Mouse (Mus musculus) MEL (cell line): ENCODE measurements around the gene Hoxa9. TPM values are rescaled to one million over a fixed set of nuclear protein-coding genes. Genes with fewer than 3 reads are reported as not detected.

Experiments
- DNase-seq: peaks from one replicate; pipeline ENCODE4 v3.0.0; 2011; ENCODE audit warnings: low read depth, low spot score
- H3K27ac ChIP-seq: 2 replicates; pipeline ENCODE4 v1.5.1; 2012; ENCODE audit warnings: low read depth, mild to moderate bottlenecking, control low read depth, low read length, moderate library complexity; ENCODE audit not compliant: control insufficient read depth
- H3K27me3 ChIP-seq, 2 experiments: fragments of 150-350 bp in 1 of 2; sonication (generic) in 1 of 2; 2 replicates each; pipeline ENCODE4 v1.6.1; 2012; ENCODE audit warnings: low read length in 2 of 2, mild to moderate bottlenecking in 2 of 2, improper control_type of control experiment in 1 of 2, moderate library complexity in 1 of 2; ENCODE audit not compliant: insufficient read depth in 2 of 2, control insufficient read depth in 1 of 2
- H3K36me3 ChIP-seq, 2 experiments: 2 replicates each; pipeline ENCODE4 v1.6.1; 2012 to 2014; ENCODE audit warnings: low read length in 2 of 2, improper control_type of control experiment in 1 of 2, inconsistent platforms in 1 of 2, mild to moderate bottlenecking in 1 of 2; ENCODE audit not compliant: insufficient read depth in 2 of 2, control insufficient read depth in 1 of 2
- H3K4me1 ChIP-seq, 2 experiments: fragments of 150-350 bp in 1 of 2; sonication (generic) in 1 of 2; 2 replicates each; pipeline ENCODE4 v1.6.1; 2012; ENCODE audit warnings: low read length in 2 of 2, improper control_type of control experiment in 1 of 2, mild to moderate bottlenecking in 1 of 2; ENCODE audit not compliant: insufficient read depth in 2 of 2, control insufficient read depth in 1 of 2
- H3K4me3 ChIP-seq, 2 experiments: fragments of 150-350 bp in 1 of 2; sonication (generic) in 1 of 2; 2 replicates each; pipeline ENCODE4 v1.5.1; 2012; ENCODE audit warnings: low read depth in 2 of 2, low read length in 2 of 2, mild to moderate bottlenecking in 2 of 2, moderate library complexity in 2 of 2, control low read depth in 1 of 2, improper control_type of control experiment in 1 of 2; ENCODE audit not compliant: control insufficient read depth in 1 of 2, insufficient read depth in 1 of 2
- H3K79me2 ChIP-seq: 2 replicates; pipeline ENCODE4 v1.6.1; 2012; ENCODE audit warnings: mild to moderate bottlenecking, low read length, moderate library complexity; ENCODE audit not compliant: control insufficient read depth, poor library complexity, insufficient read depth
- H3K9ac ChIP-seq: 2 replicates; pipeline ENCODE4 v1.6.1; 2012; ENCODE audit warnings: low read depth, mild to moderate bottlenecking, control low read depth, low read length, moderate library complexity; ENCODE audit not compliant: control insufficient read depth, poor library complexity, severe bottlenecking
- H3K9me3 ChIP-seq: fragments of 150-350 bp; sonication (generic); replicated peaks from 2 replicates; pipeline ENCODE4 v1.6.1; 2012; ENCODE audit warnings: mild to moderate bottlenecking, low read length, improper control_type of control experiment, moderate library complexity; ENCODE audit not compliant: insufficient read depth
- CHD1 ChIP-seq: IDR thresholded peaks from 2 replicates; pipeline ENCODE4 v1.6.1; 2012; ENCODE audit warnings: low read depth, mild to moderate bottlenecking, inconsistent platforms, low read length, improper control_type of control experiment
- CHD2 ChIP-seq: IDR thresholded peaks from 2 replicates; pipeline ENCODE4 v1.6.1; 2011; ENCODE audit warnings: low read length, improper control_type of control experiment
- CTCF ChIP-seq, 3 experiments: IDR thresholded peaks in 2 of 3; conservative IDR thresholded peaks in 1 of 3; 2 replicates each; pipeline ENCODE4 v1.5.1; 2011 to 2012; ENCODE audit warnings: low read length in 3 of 3, low read depth in 2 of 3, mild to moderate bottlenecking in 2 of 3, improper control_type of control experiment in 1 of 3, inconsistent platforms in 1 of 3, mixed read lengths in 1 of 3, moderate library complexity in 1 of 3; ENCODE audit not compliant: control insufficient read depth in 1 of 3, insufficient read depth in 1 of 3, poor library complexity in 1 of 3, severe bottlenecking in 1 of 3
- E2F4 ChIP-seq: IDR thresholded peaks from 2 replicates; pipeline ENCODE4 v1.6.1; 2011; ENCODE audit warnings: low read depth, low read length, improper control_type of control experiment, borderline replicate concordance
- ELF1 ChIP-seq: IDR thresholded peaks from 2 replicates; pipeline ENCODE4 v1.6.1; 2014; ENCODE audit warnings: low read depth, mild to moderate bottlenecking, inconsistent platforms, low read length, improper control_type of control experiment, moderate library complexity
- EP300 ChIP-seq, 2 experiments: IDR thresholded peaks; 2 replicates each; pipeline ENCODE4 v1.6.1; 2011; ENCODE audit warnings: improper control_type of control experiment in 2 of 2, low read length in 2 of 2, low read depth in 1 of 2, mild to moderate bottlenecking in 1 of 2
- ETS1 ChIP-seq: IDR thresholded peaks from 2 replicates; pipeline ENCODE4 v1.6.1; 2012; ENCODE audit warnings: low read depth, mild to moderate bottlenecking, inconsistent platforms, low read length, improper control_type of control experiment, moderate library complexity
- GABPA ChIP-seq: IDR thresholded peaks from 2 replicates; pipeline ENCODE4 v1.6.1; 2012; ENCODE audit warnings: low read depth, mild to moderate bottlenecking, inconsistent platforms, low read length, improper control_type of control experiment, moderate library complexity
- HCFC1 ChIP-seq: IDR thresholded peaks from 2 replicates; pipeline ENCODE4 v1.6.1; 2012; ENCODE audit warnings: low read depth, mild to moderate bottlenecking, inconsistent platforms, low read length, improper control_type of control experiment, moderate library complexity
- MAFK ChIP-seq: IDR thresholded peaks from 2 replicates; pipeline ENCODE4 v1.6.1; 2011; ENCODE audit warnings: low read depth, mild to moderate bottlenecking, low read length, improper control_type of control experiment, borderline replicate concordance
- MAX ChIP-seq: IDR thresholded peaks from 2 replicates; pipeline ENCODE4 v1.6.1; 2011; ENCODE audit warnings: low read length, improper control_type of control experiment
- MEF2A ChIP-seq: IDR thresholded peaks from 2 replicates; pipeline ENCODE4 v1.6.1; 2014; ENCODE audit warnings: low read depth, mild to moderate bottlenecking, inconsistent platforms, low read length, improper control_type of control experiment; ENCODE audit not compliant: poor library complexity, insufficient replicate concordance, severe bottlenecking; ENCODE audit errors: extremely low read depth
- MYB ChIP-seq: IDR thresholded peaks from 2 replicates; pipeline ENCODE4 v1.6.1; 2011; ENCODE audit warnings: mild to moderate bottlenecking, low read depth, low read length, improper control_type of control experiment
- NELFE ChIP-seq: IDR thresholded peaks from 2 replicates; pipeline ENCODE4 v1.6.1; 2011; ENCODE audit warnings: low read depth, low read length, improper control_type of control experiment
- POLR2A ChIP-seq, 2 experiments: IDR thresholded peaks; 2 replicates each; pipeline ENCODE4 v1.6.1; 2011 to 2012; ENCODE audit warnings: low read length in 2 of 2, mild to moderate bottlenecking in 2 of 2, control low read depth in 1 of 2, improper control_type of control experiment in 1 of 2, low read depth in 1 of 2, moderate library complexity in 1 of 2; ENCODE audit not compliant: control insufficient read depth in 1 of 2, insufficient read depth in 1 of 2, poor library complexity in 1 of 2
- POLR2AphosphoS2 ChIP-seq: IDR thresholded peaks from 2 replicates; pipeline ENCODE4 v1.6.1; 2011; ENCODE audit warnings: low read length, improper control_type of control experiment
- RAD21 ChIP-seq: IDR thresholded peaks from 2 replicates; pipeline ENCODE4 v1.6.1; 2011; ENCODE audit warnings: mild to moderate bottlenecking, low read depth, low read length, improper control_type of control experiment
- TAL1 ChIP-seq: IDR thresholded peaks from 2 replicates; pipeline ENCODE4 v1.6.1; 2012; ENCODE audit warnings: mild to moderate bottlenecking, inconsistent platforms, low read length, moderate library complexity, mixed read lengths
- TBP ChIP-seq: IDR thresholded peaks from 2 replicates; pipeline ENCODE4 v1.8.0; 2011; ENCODE audit warnings: low read depth, low read length, improper control_type of control experiment
- TCF12 ChIP-seq: IDR thresholded peaks from 2 replicates; pipeline ENCODE4 v1.6.1; 2014; ENCODE audit warnings: low read depth, mild to moderate bottlenecking, inconsistent platforms, low read length, improper control_type of control experiment, moderate library complexity
- USF1 ChIP-seq: IDR thresholded peaks from 2 replicates; pipeline ENCODE4 v1.6.1; 2014; ENCODE audit warnings: low read depth, mild to moderate bottlenecking, inconsistent platforms, low read length, improper control_type of control experiment, moderate library complexity
- ZC3H11A ChIP-seq: IDR thresholded peaks from 2 replicates; pipeline ENCODE4 v1.6.1; 2012; ENCODE audit warnings: low read depth, mild to moderate bottlenecking, inconsistent platforms, low read length, improper control_type of control experiment
- ZKSCAN1 ChIP-seq: IDR thresholded peaks from 2 replicates; pipeline ENCODE4 v1.6.1; 2012; ENCODE audit warnings: low read depth, mild to moderate bottlenecking, inconsistent platforms, low read length, improper control_type of control experiment, moderate library complexity
- ZMIZ1 ChIP-seq: IDR thresholded peaks from 2 replicates; pipeline ENCODE4 v1.6.1; 2012; ENCODE audit warnings: low read depth, mild to moderate bottlenecking, inconsistent platforms, low read length, improper control_type of control experiment, moderate library complexity
- ZNF384 ChIP-seq: IDR thresholded peaks from 2 replicates; pipeline ENCODE4 v1.6.1; 2012; ENCODE audit warnings: low read depth, mild to moderate bottlenecking, inconsistent platforms, low read length, improper control_type of control experiment
- polyA plus RNA-seq, 2 experiments: library from polyadenylated mRNA; stranded (reverse) in 1 of 2; unstranded in 1 of 2; fragments of >175 nt in 1 of 2; fragments of >200 nt in 1 of 2; gene quantifications; 2 replicates each; pipeline versions ENCODE4 v1.2.1 to v1.2.4; 2012; ENCODE audit warnings: low replicate concordance in 2 of 2, low read depth in 1 of 2; ENCODE audit not compliant: insufficient read length in 2 of 2, insufficient read depth in 1 of 2, missing spikeins in 1 of 2
- total RNA-seq: library from RNA; depleted of rRNA; stranded (reverse); fragments of 300-350 nt; gene quantifications from 2 replicates; pipeline ENCODE4 v1.2.3, GENCODE M21; 2012

Gene Hoxa9
- total and polyA plus RNA-seq, 3 experiments = not detected

DNA sequence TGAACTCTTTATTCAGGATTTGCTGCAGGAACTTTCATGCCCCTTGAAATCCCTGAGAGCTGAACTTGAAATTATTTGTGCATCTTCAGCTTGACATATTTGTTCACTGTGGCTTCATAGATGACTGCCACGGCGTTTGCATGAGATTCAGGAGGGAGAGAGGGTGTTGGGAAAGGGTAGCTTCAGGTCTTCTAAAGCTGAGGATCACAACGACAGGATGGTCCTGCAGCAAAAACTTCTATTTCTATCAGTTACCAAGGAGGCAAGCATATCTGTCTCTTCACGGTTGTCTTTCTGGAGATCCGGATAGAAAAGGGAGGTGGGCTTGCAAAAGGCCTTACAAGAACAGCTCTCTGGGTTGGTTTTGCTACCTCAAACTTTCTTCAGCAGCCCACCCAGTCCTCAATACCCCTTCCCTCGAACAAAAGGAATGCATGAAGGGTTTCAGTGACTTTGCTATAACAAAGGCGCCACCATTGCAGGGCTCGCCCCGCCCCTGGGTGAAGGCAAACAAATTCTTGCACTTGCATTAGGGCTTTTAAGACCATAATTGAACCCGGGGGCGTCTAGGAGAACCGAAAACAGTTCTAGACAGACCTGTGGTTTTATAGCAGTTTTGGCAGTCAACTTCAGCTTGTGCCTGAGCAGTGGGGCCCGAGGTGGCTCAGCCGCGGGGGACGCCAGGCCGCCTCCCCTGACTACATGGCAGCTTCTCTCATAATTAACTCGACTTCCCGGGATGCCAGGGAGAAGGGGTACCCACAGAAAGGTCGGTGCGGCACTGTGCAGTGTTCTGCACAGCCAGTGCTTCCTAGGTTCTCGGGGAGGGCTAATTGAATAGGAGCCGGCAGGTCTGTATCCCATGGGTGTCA lies 17.1 kb upstream of the Hoxa9 start:
- H3K9me3 ChIP-seq = no peaks in the 10 kb centered on the region
- H3K9ac ChIP-seq = no peak overlapping the region
- no peak for DNase-seq
- H3K27ac ChIP-seq = no peak overlapping the region
- no peaks in the 10 kb centered on the region for H3K79me2 ChIP-seq
- no peaks in the 10 kb centered on the region for H3K4me1 ChIP-seq
- TF ChIP-seq MAFK (no peak), TCF12 (no peak), GABPA (no peak), CHD2 (no peak), RAD21 (no peak), POLR2AphosphoS2 (no peak), POLR2A (IDR thresholded peaks at IDR 0.05; ENCODE audit: control insufficient read depth in 1 of 2, insufficient read depth in 1 of 2, low read depth in 1 of 2, low read length in 2 of 2, poor library complexity in 1 of 2) (no peak), TBP (no peak), MEF2A (no peak), ELF1 (no peak), ZC3H11A (no peak), HCFC1 (no peak), CTCF (IDR thresholded peaks at IDR 0.05 in 2 of 3, conservative IDR thresholded peaks at IDR 0.05 in 1 of 3; ENCODE audit: control insufficient read depth in 1 of 3, insufficient read depth in 1 of 3, low read depth in 2 of 3, low read length in 3 of 3, poor library complexity in 1 of 3, severe bottlenecking in 1 of 3) (no peak), ZKSCAN1 (no peak), NELFE (no peak), ETS1 (no peak), TAL1 (no peak), ZMIZ1 (no peak), MYB (no peak), MAX (no peak)
- no peak overlapping the region for H3K4me3 ChIP-seq
- no peaks in the 10 kb centered on the region for H3K27me3 ChIP-seq
- no peaks in the 10 kb centered on the region for H3K36me3 ChIP-seq

DNA sequence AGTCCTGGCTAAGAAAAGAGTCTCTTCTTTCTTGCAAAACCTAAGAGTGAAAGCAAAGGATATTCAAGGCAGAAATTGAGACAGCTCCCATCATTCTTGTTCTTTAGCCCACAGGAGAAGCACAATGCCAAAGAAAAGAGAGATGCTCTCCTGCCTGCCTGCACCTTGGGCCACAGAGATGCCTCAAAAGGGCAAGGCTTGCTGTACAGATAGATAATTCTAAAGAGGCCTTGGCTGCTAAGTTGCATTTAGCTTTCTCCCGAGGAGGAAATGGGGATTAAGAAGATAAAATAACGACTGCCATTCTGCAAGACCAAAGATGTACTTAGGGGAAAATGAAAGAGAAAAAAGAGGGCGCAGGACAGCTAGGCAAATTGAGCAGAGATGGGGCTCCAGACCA lies 16.0 kb upstream of the Hoxa9 start:
- Histone ChIP-seq H3K9ac (no peak overlapping the region), H3K27ac (no peak overlapping the region), H3K9me3 (no peaks in the 10 kb centered on the region), H3K79me2 (no peaks in the 10 kb centered on the region), H3K27me3 (no peaks in the 10 kb centered on the region), H3K4me3 (no peak overlapping the region), H3K36me3 (no peaks in the 10 kb centered on the region), H3K4me1 (no peaks in the 10 kb centered on the region)
- TF ChIP-seq CHD1 (no peak), MYB (no peak), EP300 (IDR thresholded peaks at IDR 0.05; ENCODE audit: low read depth in 1 of 2, low read length in 2 of 2) (no peak), E2F4 (no peak), USF1 (no peak), ZNF384 (no peak), MAFK (no peak)
- DNase-seq = no peak
